Mouse (Mus musculus) heart, embryonic 14.5 days (tissue): Measurements from ENCODE around the gene Tmem14a. TPM values are rescaled to one million over a fixed set of nuclear protein-coding genes. Genes with fewer than 3 reads are reported as not detected.

Experiments used
- ATAC-seq: fragments of 200-750 bp; cut with Nextera tagmentation; 2 replicates; pipeline ENCODE4 v1.8.0; 2017; ENCODE audit warnings: low read depth, moderate TSS enrichment; ENCODE audit not compliant: insufficient number of reproducible peaks, insufficient read depth, low FRiP score
- H3K27ac ChIP-seq, 2 experiments: fragments of 200-500 bp in 1 of 2; fragments of 300-500 bp in 1 of 2; sonication (generic) in 1 of 2; replicated peaks in 1 of 2; 2 replicates each; pipeline ENCODE4 v1.5.1; 2012 to 2014; ENCODE audit warnings: low read depth in 2 of 2, low read length in 2 of 2, control low read depth in 1 of 2, mild to moderate bottlenecking in 1 of 2, mixed read lengths in 1 of 2; ENCODE audit not compliant: control insufficient read depth in 1 of 2, insufficient read depth in 1 of 2
- H3K27me3 ChIP-seq: fragments of 300-500 bp; sonication (generic); 2 replicates; pipeline ENCODE4 v1.6.1; 2014; ENCODE audit warnings: mild to moderate bottlenecking, low read length, control low read depth; ENCODE audit not compliant: control insufficient read depth, insufficient read depth
- H3K36me3 ChIP-seq: fragments of 300-500 bp; sonication (generic); 2 replicates; pipeline ENCODE4 v1.6.1; 2014; ENCODE audit warnings: mild to moderate bottlenecking, control low read depth, low read length, mixed read lengths; ENCODE audit not compliant: control insufficient read depth, insufficient read depth
- H3K4me1 ChIP-seq, 2 experiments: fragments of 200-500 bp in 1 of 2; fragments of 300-500 bp in 1 of 2; sonication (generic) in 1 of 2; 2 replicates each; pipeline ENCODE4 v1.6.1; 2012 to 2014; ENCODE audit warnings: low read length in 2 of 2, control low read depth in 1 of 2, mixed read lengths in 1 of 2; ENCODE audit not compliant: control insufficient read depth in 2 of 2, insufficient read depth in 2 of 2
- H3K4me2 ChIP-seq: fragments of 300-500 bp; sonication (generic); 2 replicates; pipeline ENCODE4 v1.6.1; 2014; ENCODE audit warnings: mild to moderate bottlenecking, low read length
- H3K4me3 ChIP-seq, 2 experiments: fragments of 200-500 bp in 1 of 2; fragments of 300-500 bp in 1 of 2; sonication (generic) in 1 of 2; 2 replicates each; pipeline ENCODE4 v1.5.1; 2012 to 2014; ENCODE audit warnings: low read length in 2 of 2, mild to moderate bottlenecking in 2 of 2, control low read depth in 1 of 2, low read depth in 1 of 2, moderate library complexity in 1 of 2; ENCODE audit not compliant: control insufficient read depth in 1 of 2, insufficient read depth in 1 of 2
- H3K9ac ChIP-seq: fragments of 300-500 bp; sonication (generic); 2 replicates; pipeline ENCODE4 v1.6.1; 2014; ENCODE audit warnings: mild to moderate bottlenecking, low read length
- H3K9me3 ChIP-seq: fragments of 300-500 bp; sonication (generic); 2 replicates; pipeline ENCODE4 v1.6.1; 2016; ENCODE audit warnings: low read length, control low read depth; ENCODE audit not compliant: control insufficient read depth
- WGBS: fragments of 180-500 bp; shearing (Covaris S2); extraction: QIAGEN DNeasy Blood & Tissue Kit; methylation state at CpG from one replicate; pipeline ENCODE4 v1.1.7; 2014; 5-methylcytosine and 5-hydroxymethylcytosine counted together
- polyA plus RNA-seq: library from polyadenylated mRNA; unstranded; fragments of >200 nt; fragmentation: Nextera tagmentation; extraction: Ambion mirVana; gene quantifications from 2 replicates; pipeline ENCODE4 v1.2.1, GENCODE M21; 2014

Tmem14a gene
- polyA plus RNA-seq, 1 experiment from 2014 or later = 12.5 TPM

- Histone ChIP-seq H3K36me3 (0 out of 2 replicates have a peak, but pooled peaks cover 2% of the 10 kb centered on the region), H3K27ac (no peak overlapping the region), H3K9me3 (no peaks in the 10 kb centered on the region), H3K4me2 (no peak overlapping the region), H3K4me1 (no peaks in the 10 kb centered on the region), H3K4me3 (no peak overlapping the region), H3K27me3 (no peaks in the 10 kb centered on the region), H3K9ac (no peak overlapping the region)
- no peak for ATAC-seq
- 81% methylated on average over 2 of the region's 2 CpGs for WGBS
These were observed 12.0 kb downstream of the Tmem14a start for GRCm38 (mm10) chr1:21230376-21230775.

GRCm38 (mm10) chr1:21231744-21232464 is 13.5 kb downstream of the Tmem14a start:
- Histone ChIP-seq H3K27me3 (no peaks in the 10 kb centered on the region), H3K4me1 (no peaks in the 10 kb centered on the region), H3K9ac (no peak overlapping the region), H3K27ac (no peak overlapping the region), H3K36me3 (0 out of 2 replicates have a peak, but pooled peaks cover 2% of the 10 kb centered on the region), H3K9me3 (no peaks in the 10 kb centered on the region), H3K4me2 (no peak overlapping the region), H3K4me3 (no peak overlapping the region)
- 74% methylated on average over 5 of the region's 5 CpGs for WGBS
- ATAC-seq = no peak

- Histone ChIP-seq H3K36me3 (0 out of 2 replicates have a peak, but pooled peaks cover 2% of the 10 kb centered on the region), H3K27ac (no peak overlapping the region), H3K9me3 (no peaks in the 10 kb centered on the region), H3K4me1 (no peaks in the 10 kb centered on the region), H3K4me3 (no peak overlapping the region), H3K4me2 (no peak overlapping the region), H3K27me3 (no peaks in the 10 kb centered on the region), H3K9ac (no peak overlapping the region)
- 62% methylated on average over 1 of the region's 1 CpGs for WGBS
- no peak for ATAC-seq
These were observed 14.1 kb downstream of the Tmem14a start for GRCm38 (mm10) chr1:21232516-21232915.

- Histone ChIP-seq H3K4me3 (no peak overlapping the region), H3K9ac (no peak overlapping the region), H3K4me1 (no peaks in the 10 kb centered on the region), H3K27ac (no peak overlapping the region), H3K27me3 (no peaks in the 10 kb centered on the region), H3K36me3 (no peaks in the 10 kb centered on the region), H3K9me3 (no peaks in the 10 kb centered on the region), H3K4me2 (no peak overlapping the region)
- WGBS = 76% methylated on average over 6 of the region's 6 CpGs
- no peak for ATAC-seq
These were observed 17.0 kb downstream of the Tmem14a start for GRCm38 (mm10) chr1:21235359-21235758.

GRCm38 (mm10) chr1:21239911-21240898 is 21.8 kb downstream of the Tmem14a start, which contains the start of gene Gsta3:
Gene Gsta3, plus strand, starts transcription at chr1:21240589.
- H3K9me3 ChIP-seq = no peaks in the 10 kb centered on the region
- H3K27ac ChIP-seq = no peak within 1 kb of the TSS
- no peak within 1 kb of the TSS for H3K4me2 ChIP-seq
- 93% methylated on average over 8 of the region's 8 CpGs for WGBS
- no peak within 1 kb of the TSS for H3K9ac ChIP-seq
- no peaks in the 10 kb centered on the region for H3K27me3 ChIP-seq
- no peaks in the 10 kb centered on the region for H3K36me3 ChIP-seq
- H3K4me3 ChIP-seq = no peak within 1 kb of the TSS
- no peaks in the 10 kb centered on the region for H3K4me1 ChIP-seq
- ATAC-seq = no peak

GRCm38 (mm10) chr1:21241096-21241495 is 22.7 kb downstream of the Tmem14a start:
- Histone ChIP-seq H3K9ac (no peak overlapping the region), H3K9me3 (no peaks in the 10 kb centered on the region), H3K36me3 (no peaks in the 10 kb centered on the region), H3K27me3 (no peaks in the 10 kb centered on the region), H3K4me1 (no peaks in the 10 kb centered on the region), H3K4me2 (no peak overlapping the region), H3K4me3 (no peak overlapping the region), H3K27ac (no peak overlapping the region)
- WGBS = 64% methylated on average over 1 of the region's 1 CpGs
- no peak for ATAC-seq

GRCm38 (mm10) chr1:21244290-21244960 is 26.1 kb downstream of the Tmem14a start:
- Histone ChIP-seq H3K4me2 (no peak overlapping the region), H3K4me3 (no peak overlapping the region), H3K36me3 (no peaks in the 10 kb centered on the region), H3K4me1 (no peaks in the 10 kb centered on the region), H3K9ac (no peak overlapping the region), H3K27ac (no peak overlapping the region), H3K9me3 (no peaks in the 10 kb centered on the region), H3K27me3 (no peaks in the 10 kb centered on the region)
- 50% methylated on average over 4 of the region's 4 CpGs for WGBS
- ATAC-seq = no peak
